Mouse (Mus musculus) limb, embryonic 14.5 days (tissue): Measurements from ENCODE around the gene Sf1. TPM values are rescaled to one million over a fixed set of nuclear protein-coding genes. Genes with fewer than 3 reads are reported as not detected.

ENCODE experiments used
- ATAC-seq: fragments of 200-750 bp; cut with Nextera tagmentation; 2 replicates; pipeline ENCODE4 v1.8.0; 2017; ENCODE audit warnings: low read depth, moderate number of reproducible peaks, moderate TSS enrichment; ENCODE audit not compliant: low FRiP score
- DNase-seq: peaks from one replicate; pipeline ENCODE4 v3.0.0-alpha.2; 2015; ENCODE audit warnings: low spot score
- H3K27ac ChIP-seq: fragments of 300-500 bp; sonication (generic); replicated peaks from 2 replicates; pipeline ENCODE4 v1.5.1; 2014; ENCODE audit warnings: low read depth, mild to moderate bottlenecking, low read length, moderate library complexity, mixed read lengths
- H3K27me3 ChIP-seq: fragments of 300-500 bp; sonication (generic); 2 replicates; pipeline ENCODE4 v1.6.1; 2014; ENCODE audit warnings: low read length, mixed read lengths; ENCODE audit not compliant: control insufficient read depth, insufficient read depth
- H3K36me3 ChIP-seq: fragments of 300-500 bp; sonication (generic); 2 replicates; pipeline ENCODE4 v1.6.1; 2014; ENCODE audit warnings: mild to moderate bottlenecking, low read length, moderate library complexity, mixed read lengths; ENCODE audit not compliant: control insufficient read depth, insufficient read depth
- H3K4me1 ChIP-seq: fragments of 300-500 bp; sonication (generic); 2 replicates; pipeline ENCODE4 v1.6.1; 2014; ENCODE audit warnings: antibody characterized with exemption, low read length, mixed read lengths; ENCODE audit not compliant: control insufficient read depth, insufficient read depth
- H3K4me2 ChIP-seq: fragments of 300-500 bp; sonication (generic); replicated peaks from 2 replicates; pipeline ENCODE4 v1.6.1; 2014; ENCODE audit warnings: low read depth, mild to moderate bottlenecking, low read length, moderate library complexity; ENCODE audit not compliant: severe bottlenecking
- H3K4me3 ChIP-seq: fragments of 300-500 bp; sonication (generic); replicated peaks from 2 replicates; pipeline ENCODE4 v1.5.1; 2014; ENCODE audit warnings: low read length
- H3K9ac ChIP-seq: fragments of 300-500 bp; sonication (generic); 2 replicates; pipeline ENCODE4 v1.6.1; 2014; ENCODE audit warnings: mild to moderate bottlenecking, low read depth, low read length, moderate library complexity; ENCODE audit not compliant: severe bottlenecking
- H3K9me3 ChIP-seq: fragments of 300-500 bp; sonication (generic); 2 replicates; pipeline ENCODE4 v1.6.1; 2016; ENCODE audit warnings: low read length; ENCODE audit not compliant: control insufficient read depth
- POLR2A ChIP-seq: fragments of 200-500 bp; IDR thresholded peaks from 2 replicates; pipeline ENCODE4 v1.8.0; 2012; ENCODE audit warnings: inconsistent platforms, mild to moderate bottlenecking, moderate library complexity, borderline replicate concordance; ENCODE audit not compliant: insufficient read depth, insufficient read length; ENCODE audit errors: extremely low read depth
- WGBS: fragments of 180-500 bp; shearing (Covaris S2); extraction: QIAGEN DNeasy Blood & Tissue Kit; methylation state at CpG from one replicate; pipeline ENCODE4 v1.1.7; 2014; 5-methylcytosine and 5-hydroxymethylcytosine counted together
- polyA plus RNA-seq, 2 experiments: library from polyadenylated mRNA; depleted of rRNA in 1 of 2; stranded (reverse) in 1 of 2; unstranded in 1 of 2; fragments of >200 nt; fragmentation: Nextera tagmentation in 1 of 2; extraction: Ambion mirVana in 1 of 2; gene quantifications; 2 replicates each; pipeline versions ENCODE4 v1.2.1 to v1.2.3; 2012 to 2014

Gene Sf1
- polyA plus RNA-seq, 2 experiments: 149 to 252 TPM

DNA sequence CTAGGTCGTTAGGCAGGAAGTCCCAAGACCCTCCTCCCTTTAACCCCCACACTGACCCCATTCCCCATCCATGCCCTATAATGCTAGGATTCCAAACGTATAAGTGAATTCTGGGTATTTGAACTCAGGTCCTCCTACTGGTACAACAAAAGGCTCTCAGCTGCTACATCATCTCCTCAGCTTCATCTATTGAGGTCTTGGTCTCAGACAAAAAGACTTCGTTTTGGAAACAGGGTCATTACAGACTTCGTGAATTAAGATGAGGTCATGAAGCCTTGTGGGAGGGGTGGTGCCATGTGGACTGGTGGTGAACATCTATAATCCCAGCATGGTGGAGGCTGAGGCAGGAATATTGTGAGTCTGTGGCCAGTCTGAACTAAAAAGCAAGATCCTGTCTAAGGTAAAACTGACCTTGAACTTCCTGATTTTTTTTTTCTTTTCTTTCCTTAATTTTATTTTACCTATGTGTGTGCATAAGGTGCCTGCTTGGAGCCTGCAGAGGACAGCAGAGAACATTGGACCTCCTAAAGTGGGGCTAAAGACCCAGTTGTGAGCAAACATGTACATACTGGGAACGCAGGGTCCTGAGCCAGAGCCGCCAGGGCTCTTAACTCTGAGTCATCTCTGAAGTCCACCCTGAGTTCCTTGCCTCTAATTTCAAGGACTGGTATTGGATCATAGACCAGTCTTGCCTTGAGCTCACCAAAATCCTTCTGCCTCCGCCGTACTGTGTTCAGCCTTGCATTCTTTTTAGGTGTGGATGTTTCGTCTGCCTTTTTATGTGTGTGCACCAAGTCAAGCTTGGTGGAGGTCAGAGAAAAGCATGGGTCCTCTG, 29.5 kb upstream of the Sf1 start:
- Histone ChIP-seq H3K4me2 (peak overlapping the region; percentile 75), H3K27me3 (no peaks in the 10 kb centered on the region), H3K9me3 (no peaks in the 10 kb centered on the region), H3K9ac (peak overlapping the region; percentile 2; the same call in 1 of the 2 replicates), H3K4me1 (peaks cover 14% of the 10 kb centered on the region), H3K27ac (peak overlapping the region; percentile 71), H3K4me3 (peak overlapping the region; percentile 87), H3K36me3 (peaks cover 24% of the 10 kb centered on the region)
- DNase-seq (no peak), ATAC-seq (no peak; the same call in 1 of the 2 replicates)
- 58% methylated on average over 9 of the region's 9 CpGs for WGBS
- no peak for TF ChIP-seq POLR2A

GRCm38 (mm10) chr19:6334673-6335457, 28.6 kb upstream of the Sf1 start, which contains the start of gene Men1:
TSS of gene Men1 (plus strand) at chr19:6334979.
- Histone ChIP-seq H3K9ac (peak within 1 kb of the TSS; percentile 83), H3K9me3 (no peaks in the 10 kb centered on the region), H3K27ac (peak within 1 kb of the TSS; percentile 73), H3K36me3 (peaks cover 33% of the 10 kb centered on the region), H3K4me3 (peak within 1 kb of the TSS; percentile 87), H3K4me1 (peaks cover 14% of the 10 kb centered on the region), H3K4me2 (peak within 1 kb of the TSS; percentile 75), H3K27me3 (no peaks in the 10 kb centered on the region)
- 1% methylated on average over 32 of the region's 43 CpGs for WGBS
- DNase-seq (peak; percentile 97), ATAC-seq (peak; percentile 95)
- peak; percentile 50; the same call in 1 of the 2 replicates for TF ChIP-seq POLR2A

GRCm38 (mm10) chr19:6335458-6335827, 28.0 kb upstream of the Sf1 start:
- no peaks in the 10 kb centered on the region for H3K27me3 ChIP-seq
- peak overlapping the region; percentile 87 for H3K4me3 ChIP-seq
- H3K9ac ChIP-seq: peak overlapping the region; percentile 83
- no peak for TF ChIP-seq POLR2A
- DNase-seq (no peak), ATAC-seq (no peak)
- H3K9me3 ChIP-seq: no peaks in the 10 kb centered on the region
- peaks cover 39% of the 10 kb centered on the region for H3K36me3 ChIP-seq
- under 1% methylated on average over 18 of the region's 25 CpGs for whole genome bisulfite sequencing
- H3K4me1 ChIP-seq: peaks cover 15% of the 10 kb centered on the region
- H3K4me2 ChIP-seq: peak overlapping the region; percentile 75
- peak overlapping the region; percentile 73 for H3K27ac ChIP-seq

DNA sequence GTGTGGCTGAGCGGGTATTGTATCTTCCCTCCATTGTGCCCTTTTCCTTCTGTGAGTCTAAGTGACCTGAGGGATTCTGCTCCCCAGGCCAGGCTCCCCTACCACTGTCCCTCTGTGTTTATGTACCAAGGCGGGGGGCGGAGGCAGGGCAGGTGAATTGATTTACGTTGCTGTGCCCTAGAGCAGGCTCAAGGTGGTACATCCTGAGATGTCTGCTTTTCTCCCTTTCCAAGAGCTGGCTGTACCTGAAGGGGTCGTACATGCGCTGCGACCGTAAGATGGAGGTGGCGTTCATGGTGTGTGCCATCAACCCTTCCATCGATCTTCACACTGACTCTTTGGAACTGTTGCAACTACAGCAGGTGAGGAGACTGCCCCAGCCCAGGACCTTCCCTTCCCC, 26.6 kb upstream of the Sf1 start:
- H3K4me3 ChIP-seq: peak overlapping the region; percentile 87; the same call in 1 of the 2 replicates
- peak overlapping the region; percentile 75; the same call in 1 of the 2 replicates for H3K4me2 ChIP-seq
- H3K9me3 ChIP-seq: no peaks in the 10 kb centered on the region
- peaks cover 20% of the 10 kb centered on the region for H3K4me1 ChIP-seq
- H3K9ac ChIP-seq: peak overlapping the region; percentile 83; the same call in 1 of the 2 replicates
- DNase-seq (no peak), ATAC-seq (no peak)
- no peak overlapping the region for H3K27ac ChIP-seq
- 86% methylated on average over 10 of the region's 10 CpGs for WGBS
- no peak for TF ChIP-seq POLR2A
- peaks cover 41% of the 10 kb centered on the region for H3K36me3 ChIP-seq
- no peaks in the 10 kb centered on the region for H3K27me3 ChIP-seq

- no peak overlapping the region for H3K27ac ChIP-seq
- H3K4me2 ChIP-seq: no peak overlapping the region
- DNase-seq (no peak), ATAC-seq (no peak)
- no peaks in the 10 kb centered on the region for H3K27me3 ChIP-seq
- WGBS: 95% methylated on average over 7 of the region's 7 CpGs
- H3K9me3 ChIP-seq: no peaks in the 10 kb centered on the region
- no peak overlapping the region for H3K9ac ChIP-seq
- no peak for TF ChIP-seq POLR2A
- no peak overlapping the region for H3K4me3 ChIP-seq
- H3K36me3 ChIP-seq: peaks cover 42% of the 10 kb centered on the region
- peaks cover 20% of the 10 kb centered on the region for H3K4me1 ChIP-seq
Observed at GRCm38 (mm10) chr19:6338171-6338570, 25.3 kb upstream of the Sf1 start.
